Mouse (Mus musculus) myocyte (in vitro differentiated cells): ENCODE data around the gene Rapgef3.

Experiments
- CEBPB ChIP-seq: IDR thresholded peaks from 2 replicates; pipeline ENCODE4 v1.6.1; 2011; ENCODE audit warnings: mild to moderate bottlenecking, moderate library complexity; ENCODE audit not compliant: poor library complexity, insufficient read depth, severe bottlenecking
- E2F4 ChIP-seq: IDR thresholded peaks from one replicate; pipeline ENCODE4 v1.6.1; 2011; ENCODE audit warnings: mild to moderate bottlenecking, control low read depth, moderate library complexity; ENCODE audit not compliant: insufficient read depth
- MAX ChIP-seq: IDR thresholded peaks from one replicate; pipeline ENCODE4 v1.6.1; 2011; ENCODE audit warnings: low read depth, mild to moderate bottlenecking, control low read depth
- MYOD1 ChIP-seq, 3 experiments: IDR thresholded peaks; one replicate each; pipeline ENCODE4 v1.6.1; 2011; ENCODE audit warnings: control low read depth in 2 of 3, low read depth in 2 of 3, mild to moderate bottlenecking in 2 of 3, moderate library complexity in 1 of 3; ENCODE audit not compliant: insufficient read length in 2 of 3, control insufficient read depth in 1 of 3
- MYOG ChIP-seq, 3 experiments: IDR thresholded peaks; one replicate each; pipeline ENCODE4 v1.6.1; 2011; ENCODE audit warnings: control low read depth in 2 of 3, low read depth in 2 of 3, mild to moderate bottlenecking in 2 of 3; ENCODE audit not compliant: insufficient read length in 2 of 3, control insufficient read depth in 1 of 3, insufficient read depth in 1 of 3
- POLR2A ChIP-seq: IDR thresholded peaks from one replicate; pipeline ENCODE4 v1.6.1; 2011; ENCODE audit warnings: low read depth, mild to moderate bottlenecking, control low read depth, moderate library complexity; ENCODE audit not compliant: insufficient read length
- POLR2AphosphoS2 ChIP-seq: IDR thresholded peaks from one replicate; pipeline ENCODE4 v1.6.1; 2011; ENCODE audit warnings: low read depth, control low read depth; ENCODE audit not compliant: insufficient read length
- REST ChIP-seq: IDR thresholded peaks from one replicate; pipeline ENCODE4 v1.6.1; 2011; ENCODE audit warnings: mild to moderate bottlenecking, control low read depth, moderate library complexity; ENCODE audit not compliant: insufficient read depth, insufficient read length
- SRF ChIP-seq: IDR thresholded peaks from one replicate; pipeline ENCODE4 v1.6.1; 2011; ENCODE audit warnings: low read depth; ENCODE audit not compliant: control insufficient read depth, insufficient read length
- TCF12 ChIP-seq: IDR thresholded peaks from one replicate; pipeline ENCODE4 v1.6.1; 2011; ENCODE audit warnings: mild to moderate bottlenecking, control low read depth; ENCODE audit not compliant: poor library complexity, insufficient read depth, severe bottlenecking
- TCF3 ChIP-seq: IDR thresholded peaks from one replicate; pipeline ENCODE4 v1.6.1; 2011; ENCODE audit warnings: low read depth, control low read depth; ENCODE audit not compliant: insufficient read length
- USF1 ChIP-seq: IDR thresholded peaks from one replicate; pipeline ENCODE4 v1.6.1; 2011; ENCODE audit warnings: low read depth, mild to moderate bottlenecking, control low read depth, moderate library complexity

DNA sequence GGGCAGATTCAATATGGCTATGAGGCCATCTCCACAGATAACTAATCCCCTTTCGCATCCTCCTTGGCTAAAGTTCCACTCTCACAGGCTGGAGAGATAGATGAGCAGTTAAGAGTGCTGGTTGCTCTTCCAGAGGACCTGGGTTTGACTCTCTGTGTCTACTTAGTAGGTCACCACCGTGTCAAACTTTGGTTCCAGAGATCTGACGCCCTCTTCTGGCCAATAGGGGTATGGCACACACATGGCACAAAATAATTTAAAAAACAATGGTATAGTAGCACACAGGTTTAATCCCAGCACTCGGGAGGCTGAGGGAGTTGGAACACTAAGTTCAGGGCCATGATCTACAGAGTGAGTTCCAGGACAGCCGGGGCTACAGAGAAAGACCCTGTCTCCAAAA is 26.5 kb upstream of the Rapgef3 start:
- TF ChIP-seq POLR2A (no peak), USF1 (no peak), MAX (no peak), TCF12 (no peak), CEBPB (no peak), MYOD1 (IDR thresholded peaks at IDR 0.05; ENCODE audit: control insufficient read depth in 1 of 3, insufficient read length in 2 of 3, low read depth in 2 of 3) (no peak), POLR2AphosphoS2 (no peak), SRF (no peak), E2F4 (no peak), TCF3 (no peak), MYOG (IDR thresholded peaks at IDR 0.05; ENCODE audit: control insufficient read depth in 1 of 3, insufficient read depth in 1 of 3, insufficient read length in 2 of 3, low read depth in 2 of 3) (no peak), REST (no peak)
